Mouse (Mus musculus): ENCODE measurements around the gene Fam69a.

- TF ChIP-seq CTCF (IDR thresholded peaks at IDR 0.05; ENCODE audit: low read depth) (no peak), EP300 (IDR thresholded peaks at IDR 0.05; ENCODE audit: low read depth) (no peak)
Measured at GRCm38 (mm10) chr5:107972444-107973272, 14.2 kb downstream of the Fam69a start.

All from heart, postnatal 0 days (tissue).